Comparison of ENCODE assay signal across 24 mouse cellular contexts in genomic region chr13:41650665-41651064, GRCm38 (mm10). TPM values are rescaled to one million over a fixed set of nuclear protein-coding genes. Genes with fewer than 3 reads are reported as not detected.
DNase-seq lines count a peak whose midpoint lies in the region; ATAC-seq and TF ChIP-seq lines count a peak whose summit lies in the region.
"Had no signal": no experiment of that assay in that cellular context is flagged by ENCODE, and none has a peak within 500 bp of the region (broad histone marks: within the 10 kb centered on the region; RNA-seq: fewer than 3 reads in every experiment).

No protein-coding gene starts in this region.

- TF ChIP-seq CTCF in kidney, postnatal 0 days (IDR thresholded peaks at IDR 0.05; ENCODE audit: low read depth): peak; percentile 60
- peak; percentile 47 for TF ChIP-seq CTCF in midbrain, postnatal 0 days (IDR thresholded peaks at IDR 0.05)

- H3K27me3 ChIP-seq in kidney, postnatal 0 days (ENCODE audit: insufficient read depth, low read length): no peaks in the 10 kb centered on the region
- no peaks in the 10 kb centered on the region for H3K27me3 ChIP-seq in midbrain, postnatal 0 days (ENCODE audit: insufficient read depth, low read length)
- H3K27me3 ChIP-seq in midbrain, embryonic 13.5 days: no peaks in the 10 kb centered on the region
- H3K27me3 ChIP-seq: embryonic facial prominence, embryonic 15.5 days; heart, embryonic 15.5 days had no signal

- 87% methylated on average over 7 of the region's 7 CpGs for WGBS in kidney, postnatal 0 days
- WGBS in midbrain, postnatal 0 days: 76% methylated on average over 7 of the region's 7 CpGs
- 79% methylated on average over 7 of the region's 7 CpGs for WGBS in midbrain, embryonic 13.5 days

- no peaks in the 10 kb centered on the region for H3K9me3 ChIP-seq in kidney, postnatal 0 days (replicated peaks; ENCODE audit: low read length)
- H3K9me3 ChIP-seq in midbrain, postnatal 0 days (ENCODE audit: low read length): no peaks in the 10 kb centered on the region
- H3K9me3 ChIP-seq in midbrain, embryonic 13.5 days: no peaks in the 10 kb centered on the region
- H3K9me3 ChIP-seq: embryonic facial prominence, embryonic 15.5 days; forebrain, embryonic 10.5 days; G1E; heart, embryonic 15.5 days; megakaryocyte, embryonic 14.5 days had no signal

- no peak overlapping the region for H3K9ac ChIP-seq in kidney, postnatal 0 days (ENCODE audit: low read depth, low read length)
- H3K9ac ChIP-seq in midbrain, postnatal 0 days (replicated peaks; ENCODE audit: low read length, poor library complexity, severe bottlenecking): no peak overlapping the region
- no peak overlapping the region for H3K9ac ChIP-seq in midbrain, embryonic 13.5 days (replicated peaks)
- H3K9ac ChIP-seq: embryonic facial prominence, embryonic 15.5 days; heart, embryonic 15.5 days had no signal

- no peak overlapping the region for H3K4me2 ChIP-seq in kidney, postnatal 0 days (ENCODE audit: low read length)
- H3K4me2 ChIP-seq in midbrain, postnatal 0 days (ENCODE audit: low read depth, low read length, poor library complexity, severe bottlenecking): no peak overlapping the region
- no peak overlapping the region for H3K4me2 ChIP-seq in midbrain, embryonic 13.5 days (replicated peaks)
- H3K4me2 ChIP-seq: embryonic facial prominence, embryonic 15.5 days; heart, embryonic 15.5 days had no signal

- H3K27ac ChIP-seq in kidney, postnatal 0 days: no peak overlapping the region
- no peak overlapping the region for H3K27ac ChIP-seq in midbrain, postnatal 0 days (ENCODE audit: low read depth, low read length)
- no peak overlapping the region for H3K27ac ChIP-seq in midbrain, embryonic 13.5 days
- H3K27ac ChIP-seq: embryonic facial prominence, embryonic 15.5 days; forebrain, embryonic 10.5 days; heart, embryonic 15.5 days; left cerebral cortex, adult 2 months had no signal

- ATAC-seq in kidney, postnatal 0 days (replicated peaks; ENCODE audit: low FRiP score, low read depth): no peak
- no peak for ATAC-seq in midbrain, postnatal 0 days (ENCODE audit: low FRiP score)
- ATAC-seq in midbrain, embryonic 13.5 days: no peak
- ATAC-seq: CD4-positive, CD25-positive, alpha-beta regulatory T cell, adult 4 months; hindbrain, embryonic 16.5 days; midbrain, embryonic 16.5 days had no signal

- no peaks in the 10 kb centered on the region for H3K4me1 ChIP-seq in kidney, postnatal 0 days (replicated peaks; ENCODE audit: insufficient read depth, low read length)
- H3K4me1 ChIP-seq in midbrain, postnatal 0 days (ENCODE audit: insufficient read depth, low read length): no peaks in the 10 kb centered on the region
- no peaks in the 10 kb centered on the region for H3K4me1 ChIP-seq in midbrain, embryonic 13.5 days (replicated peaks)
- H3K4me1 ChIP-seq: embryonic facial prominence, embryonic 15.5 days had no signal

- H3K36me3 ChIP-seq in kidney, postnatal 0 days (ENCODE audit: insufficient read depth, low read length): no peaks in the 10 kb centered on the region
- no peaks in the 10 kb centered on the region for H3K36me3 ChIP-seq in midbrain, postnatal 0 days (ENCODE audit: insufficient read depth, low read length)
- H3K36me3 ChIP-seq in midbrain, embryonic 13.5 days: no peaks in the 10 kb centered on the region
- H3K36me3 ChIP-seq: embryonic facial prominence, embryonic 15.5 days; forebrain, embryonic 10.5 days; G1E; heart, embryonic 15.5 days had no signal

- no peak overlapping the region for H3K4me3 ChIP-seq in kidney, postnatal 0 days (replicated peaks; ENCODE audit: low read depth, low read length)
- no peak overlapping the region for H3K4me3 ChIP-seq in midbrain, postnatal 0 days (ENCODE audit: low read depth, low read length)
- no peak overlapping the region for H3K4me3 ChIP-seq in midbrain, embryonic 13.5 days (replicated peaks)
- H3K4me3 ChIP-seq: embryonic facial prominence, embryonic 15.5 days; forebrain, embryonic 10.5 days; heart, embryonic 15.5 days; left cerebral cortex, adult 2 months; megakaryocyte, embryonic 14.5 days had no signal

- DNase-seq in embryo, embryonic 10 days (ENCODE audit: low spot score): peak; percentile 19
- DNase-seq in embryo, embryonic 10.5 days (ENCODE audit: low spot score): no peak
- DNase-seq in kidney, postnatal 0 days (ENCODE audit: low spot score): no peak
- no peak for DNase-seq in kidney, postnatal 4 days
- no peak for DNase-seq in midbrain, postnatal 0 days (ENCODE audit: low spot score)
- no peak for DNase-seq in right cerebral cortex, postnatal 36 days (ENCODE audit: low spot score in 2 of 2)
- DNase-seq in kidney, adult 18-20 months: no peak
- DNase-seq: adrenal gland, postnatal 14 days; cerebellum, adult 2 months; cerebellum, postnatal 25 days; gastrocnemius, postnatal 36 days; kidney, adult 11 months; lung, postnatal 36 days; thymus, postnatal 14 days had no signal

RNA-seq across cellular contexts. Expression of gene Tmem170b, which starts 45.0 kb away (rescaled TPM):
- polyA plus RNA-seq in kidney, postnatal 0 days (2015; fragmentation: Nextera tagmentation; extraction: Ambion mirVana): 6.8 and 7.0 TPM in 2 replicates
- 33.2 and 39.3 TPM in 2 replicates for total RNA-seq in midbrain, postnatal 0 days (2014; rRNA removed)
- 37.4 and 39.3 TPM in 2 replicates for polyA plus RNA-seq in midbrain, postnatal 0 days (2015; fragmentation: Nextera tagmentation; extraction: Ambion mirVana)
- 36.1 and 37.5 TPM in 2 replicates for polyA plus RNA-seq in midbrain, embryonic 13.5 days (2015; fragmentation: Nextera tagmentation; extraction: Ambion mirVana)
